Mouse (Mus musculus): ENCODE measurements around the gene Hpcal1.

Gene Hpcal1

DNA sequence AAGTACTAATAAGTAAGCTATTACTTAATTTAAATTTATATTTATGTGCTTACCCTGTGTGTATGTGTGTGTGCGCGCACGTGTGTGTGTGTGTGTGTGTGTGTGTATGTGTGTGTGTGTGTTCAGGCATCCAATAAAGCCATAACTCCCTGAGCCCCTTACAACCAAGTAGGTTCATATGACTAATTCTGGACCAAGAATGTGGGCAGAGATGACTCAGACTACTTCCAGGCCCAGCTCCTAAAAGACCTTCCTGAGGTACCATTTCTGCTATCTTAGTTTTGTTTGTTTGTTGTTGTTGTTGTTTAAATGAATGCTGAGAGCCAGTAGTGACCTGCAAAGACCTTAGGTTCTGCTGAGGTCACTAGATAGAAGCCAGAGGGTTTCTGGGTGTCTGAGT lies 1.7 kb upstream of the Hpcal1 start:
- DNase-seq = no peak

DNA sequence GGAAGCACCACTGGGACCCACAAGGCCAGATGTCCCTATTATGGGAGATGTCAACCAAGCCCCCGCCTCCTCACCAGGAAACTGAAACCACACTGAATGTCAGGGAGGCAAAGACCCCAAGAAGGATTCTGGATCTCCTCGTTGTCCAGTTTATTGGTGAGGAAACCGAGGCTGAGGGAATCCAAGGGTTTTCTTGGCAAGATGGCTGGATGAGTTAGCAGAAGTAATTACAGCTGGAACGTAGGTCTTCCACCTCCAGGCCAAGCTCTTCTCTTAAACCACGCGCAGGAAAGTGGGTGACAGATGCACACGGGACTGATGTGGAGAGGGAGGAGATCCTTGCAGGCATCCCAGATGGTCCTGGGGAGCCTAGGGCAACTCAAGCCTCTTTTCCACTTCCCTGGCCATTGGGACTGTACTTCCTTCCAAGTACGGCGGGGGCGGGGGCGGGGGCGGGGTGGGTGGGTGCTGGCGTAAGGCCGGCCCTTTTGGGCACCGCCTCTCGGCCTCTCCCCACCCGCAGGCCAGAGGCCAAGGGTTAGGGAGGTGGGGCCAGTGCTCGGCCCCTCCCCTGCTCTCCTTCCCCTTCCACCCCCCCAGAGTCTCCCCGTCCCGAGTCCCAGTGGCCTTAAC lies 609 bp upstream of the Hpcal1 start:
- peak; percentile 78 for DNase-seq

DNA sequence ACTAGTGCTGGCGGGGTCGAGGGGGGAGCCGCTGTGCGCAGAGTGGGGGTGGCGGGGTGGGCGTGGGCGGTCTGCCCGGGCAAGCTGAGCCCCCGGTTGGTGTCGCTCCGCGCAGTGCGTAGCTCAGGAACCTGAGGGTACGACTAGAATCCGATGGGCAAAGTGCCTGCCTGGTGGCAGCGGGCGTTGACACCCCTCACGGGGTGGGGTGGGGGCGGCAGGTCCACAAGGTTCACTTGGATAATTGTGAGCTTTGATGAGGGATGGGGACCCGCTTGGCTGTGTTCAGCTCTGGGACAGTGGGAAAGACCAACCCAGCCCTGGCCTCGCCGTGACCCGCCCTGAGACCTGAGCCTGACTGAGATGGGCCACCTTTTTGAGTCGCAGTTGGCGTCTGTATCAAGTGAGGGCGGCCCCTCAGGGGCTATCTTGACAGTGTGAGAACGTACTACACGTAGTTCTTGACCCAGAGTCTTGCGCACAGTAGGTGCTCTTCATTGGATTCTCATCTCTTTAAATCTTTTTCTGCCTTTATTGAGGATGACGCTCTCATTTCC lies 742 bp downstream of the Hpcal1 start:
- DNase-seq = peak; percentile 76

DNA sequence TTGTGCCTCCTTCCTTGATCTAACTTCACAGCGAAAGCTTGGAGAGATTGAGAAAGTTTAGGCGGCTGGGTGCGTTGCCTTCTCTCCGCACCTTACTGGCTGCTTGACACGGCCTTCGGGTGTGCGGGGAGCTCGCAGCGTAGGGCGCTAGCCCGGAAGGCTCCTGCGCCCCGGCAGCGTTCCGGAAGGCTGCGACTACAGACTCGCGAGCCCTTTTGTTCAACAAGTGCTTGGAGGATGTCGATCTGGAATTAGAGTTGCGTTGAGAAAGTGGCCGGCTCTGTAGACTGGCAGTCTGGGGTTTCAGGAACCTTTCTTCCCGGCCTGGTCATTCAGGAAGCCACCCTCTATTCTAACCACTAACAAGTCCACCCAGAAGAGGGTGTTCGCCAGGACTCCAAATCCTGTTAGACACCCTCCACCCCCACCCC lies 1.2 kb downstream of the Hpcal1 start:
- DNase-seq = no peak

DNA sequence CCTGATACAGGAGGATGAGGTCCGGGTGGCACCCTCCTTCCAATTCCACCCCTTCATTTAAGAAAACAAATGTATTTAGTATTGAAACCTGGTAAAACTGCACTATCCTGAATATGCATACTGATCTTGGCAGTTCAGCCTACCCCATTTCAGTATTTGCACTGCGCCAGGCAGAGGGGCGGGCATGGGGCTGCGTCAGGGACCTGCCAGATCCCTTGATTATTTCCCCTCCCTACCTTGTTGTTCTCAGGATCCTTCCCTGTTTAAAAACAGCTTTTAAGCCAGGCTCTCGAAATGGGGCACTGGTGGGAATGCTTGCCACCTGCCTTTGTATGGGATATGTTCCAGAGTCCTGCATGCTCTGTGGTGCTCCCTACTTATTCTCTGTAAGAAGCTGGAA lies 1.7 kb downstream of the Hpcal1 start:
- DNase-seq = peak; percentile 70

DNA sequence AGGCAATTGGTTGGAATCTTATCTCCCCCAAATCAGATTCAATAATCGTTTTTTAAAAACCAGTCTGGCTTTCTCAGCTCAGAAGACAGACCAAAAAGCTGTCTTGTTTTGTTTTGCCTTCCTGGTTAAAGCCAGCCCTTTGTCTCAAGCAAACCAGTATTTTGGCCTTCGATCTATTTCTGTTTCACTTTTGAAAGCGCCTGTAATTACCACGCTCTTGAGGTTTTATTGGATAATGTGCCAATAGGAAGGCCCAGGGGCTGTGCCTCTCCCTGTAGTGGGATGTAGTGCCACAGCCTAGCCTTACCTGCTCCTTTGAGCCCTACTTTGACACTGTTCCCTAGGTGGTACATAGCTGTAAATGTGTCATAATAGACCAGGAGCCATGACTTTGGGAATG lies 2.3 kb downstream of the Hpcal1 start:
- DNase-seq = no peak

DNA sequence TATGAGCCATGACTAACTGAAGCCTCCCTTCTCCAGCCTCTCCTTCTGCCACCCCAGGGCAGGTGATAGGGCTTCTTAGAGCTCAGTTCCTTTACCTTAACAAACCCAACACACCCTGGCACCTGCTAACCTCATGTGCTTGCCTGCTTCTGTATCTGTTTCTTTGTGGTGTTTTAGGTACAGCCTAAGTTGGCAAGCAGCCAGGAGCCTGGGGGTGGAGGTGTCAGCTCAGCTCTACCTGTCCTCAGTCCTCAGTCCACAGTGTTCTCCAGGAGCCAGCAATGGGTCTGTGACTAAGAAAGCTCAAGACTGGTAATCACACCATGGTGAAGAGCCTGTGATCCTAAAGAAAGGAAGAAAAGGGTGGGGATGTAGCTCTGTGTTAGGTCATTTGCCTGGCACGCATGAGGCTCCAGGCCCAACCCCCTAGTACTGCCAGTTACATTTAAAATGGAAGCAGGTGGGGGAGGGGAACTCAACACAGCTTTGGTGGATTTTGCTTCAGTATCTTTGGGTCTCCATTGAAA lies 4.0 kb downstream of the Hpcal1 start:
- peak; percentile 71 for DNase-seq

DNA sequence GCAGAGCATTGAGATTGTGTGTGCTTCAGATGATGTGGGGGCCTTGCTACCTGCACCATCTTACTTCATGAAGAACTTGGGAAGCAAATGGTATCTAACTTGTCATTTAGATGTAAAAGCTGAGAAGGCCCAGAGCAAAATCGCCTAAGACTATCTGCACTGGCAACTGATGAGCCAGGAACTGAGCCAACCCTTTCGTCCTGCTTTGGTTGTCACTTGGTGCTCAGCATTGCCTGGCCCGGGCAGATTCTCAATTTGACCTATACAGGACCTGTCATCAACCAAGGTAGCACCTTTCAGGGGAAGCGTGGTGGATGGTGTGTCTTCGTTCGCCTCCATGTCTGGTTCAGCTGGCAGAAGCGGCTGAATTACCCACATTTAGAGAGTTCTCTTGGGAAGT lies 5.7 kb downstream of the Hpcal1 start:
- DNase-seq = no peak

DNA sequence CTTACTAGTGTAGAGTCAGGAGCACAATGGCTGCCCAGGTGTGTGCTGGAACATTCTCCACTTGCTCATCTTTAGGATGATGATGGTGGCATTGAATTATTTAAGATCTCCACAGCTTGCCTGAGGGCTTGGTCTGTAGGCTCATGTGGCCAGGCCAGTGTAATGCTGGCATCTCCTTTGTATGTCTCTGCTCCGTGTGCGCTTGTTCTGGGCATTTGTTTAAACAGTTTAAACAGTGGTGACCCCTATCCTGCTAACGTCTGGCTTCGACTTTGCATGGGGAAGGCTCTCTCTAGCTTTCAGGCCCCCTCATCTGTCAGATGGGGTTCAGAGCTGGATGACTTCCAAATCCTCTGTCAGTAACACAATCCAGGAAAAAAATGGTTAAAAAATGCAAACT lies 8.3 kb downstream of the Hpcal1 start:
- no peak for DNase-seq

DNA sequence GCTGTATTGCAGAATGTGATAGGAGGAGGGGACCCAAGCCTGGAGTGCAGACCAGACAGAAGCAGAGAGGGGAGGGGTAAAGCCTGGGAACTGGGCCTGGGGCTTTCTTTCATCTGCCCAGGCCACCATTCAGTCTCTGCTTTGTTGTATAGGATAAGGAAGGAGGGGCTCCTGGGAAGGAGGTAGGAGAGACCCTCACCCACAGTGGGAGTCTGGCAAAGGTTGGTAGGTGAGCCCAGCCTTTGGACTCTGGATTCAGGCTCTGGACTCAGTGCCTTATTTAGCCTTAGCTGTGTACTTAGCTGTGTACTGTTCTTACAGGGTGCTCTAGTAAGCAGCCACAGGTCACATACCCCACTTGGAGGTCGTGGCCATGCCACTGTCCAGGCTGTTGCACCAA lies 8.8 kb downstream of the Hpcal1 start:
- no peak for DNase-seq

DNA sequence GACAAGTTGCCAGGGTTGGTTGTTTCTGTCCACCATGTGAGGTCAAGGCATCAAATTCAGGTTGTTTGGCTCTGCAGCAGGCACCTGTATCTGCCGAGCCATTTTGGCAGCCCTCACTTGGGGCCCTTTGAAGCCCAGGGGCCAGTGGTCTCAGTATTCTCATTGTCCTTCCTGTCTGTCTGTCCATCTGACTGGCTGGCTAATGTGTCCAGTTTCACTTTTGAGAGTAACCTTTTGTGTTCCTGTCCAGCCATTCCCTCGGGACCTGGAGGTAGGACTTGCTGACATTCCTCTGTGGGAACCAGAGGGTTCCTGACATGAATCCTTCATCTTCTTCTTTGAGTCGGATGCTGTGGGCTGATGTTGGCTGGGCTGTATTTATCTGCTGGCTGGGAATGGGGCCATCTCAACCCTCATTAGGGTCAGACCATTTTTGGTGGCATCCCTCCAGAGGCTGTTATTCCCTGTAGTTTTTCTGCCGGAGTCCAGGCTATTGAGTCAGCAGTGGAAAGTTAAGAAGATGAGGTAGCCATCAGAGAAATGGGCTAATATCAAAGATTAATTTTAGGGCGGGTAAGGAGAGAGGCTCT lies 10.6 kb downstream of the Hpcal1 start:
- peak; percentile 36 for DNase-seq

DNA sequence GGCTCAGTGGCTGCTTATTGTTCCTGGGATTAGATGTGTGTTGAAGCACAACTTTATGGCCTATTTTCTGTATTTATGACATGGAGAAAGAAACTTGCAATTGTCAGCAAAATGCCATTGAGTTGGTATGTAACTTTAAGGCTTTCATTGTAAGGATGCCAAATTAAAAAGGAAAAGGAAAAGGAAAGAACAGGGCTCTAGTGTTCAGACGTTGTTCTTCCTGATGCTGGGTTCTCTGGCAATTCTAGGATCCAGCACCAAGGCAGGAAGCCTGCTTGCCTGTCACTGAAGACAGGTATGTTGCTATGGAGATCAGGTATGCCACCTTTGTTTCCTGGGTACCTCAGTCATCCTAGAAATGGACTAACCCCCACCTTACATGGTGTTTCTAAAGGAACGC lies 11.1 kb downstream of the Hpcal1 start:
- DNase-seq = no peak

DNA sequence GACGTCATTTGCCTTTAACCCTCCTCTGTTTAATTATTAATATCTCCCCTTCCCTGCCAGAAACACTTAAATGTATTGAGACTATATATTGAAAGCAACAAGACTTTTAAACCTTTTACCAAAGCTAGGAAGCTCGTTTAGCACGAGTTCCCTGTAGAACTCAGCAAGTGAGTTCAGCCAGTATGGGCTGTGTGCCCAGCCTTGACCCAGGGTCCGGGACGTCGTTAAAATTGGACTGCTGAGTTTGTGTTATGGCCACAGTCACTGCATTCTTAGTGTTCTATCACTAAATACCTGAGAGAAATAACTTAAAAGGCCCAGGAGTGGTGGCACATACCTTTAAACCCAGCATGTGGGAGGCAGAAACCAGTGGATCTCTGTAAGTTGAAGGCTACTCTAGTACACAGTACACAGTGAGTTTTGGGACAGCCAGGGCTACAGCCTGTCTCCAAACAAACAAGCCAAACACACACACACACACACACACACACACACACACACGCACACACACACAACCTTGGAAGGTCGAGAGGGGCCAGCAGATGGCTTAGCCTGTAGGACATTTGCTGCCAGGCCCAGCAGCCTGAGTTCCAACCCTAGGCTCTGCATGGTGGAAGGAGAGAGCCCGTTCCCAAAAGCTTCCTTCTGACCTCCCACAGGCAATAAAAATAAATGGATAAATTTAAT lies 11.7 kb downstream of the Hpcal1 start:
- DNase-seq = peak; percentile 84

DNA sequence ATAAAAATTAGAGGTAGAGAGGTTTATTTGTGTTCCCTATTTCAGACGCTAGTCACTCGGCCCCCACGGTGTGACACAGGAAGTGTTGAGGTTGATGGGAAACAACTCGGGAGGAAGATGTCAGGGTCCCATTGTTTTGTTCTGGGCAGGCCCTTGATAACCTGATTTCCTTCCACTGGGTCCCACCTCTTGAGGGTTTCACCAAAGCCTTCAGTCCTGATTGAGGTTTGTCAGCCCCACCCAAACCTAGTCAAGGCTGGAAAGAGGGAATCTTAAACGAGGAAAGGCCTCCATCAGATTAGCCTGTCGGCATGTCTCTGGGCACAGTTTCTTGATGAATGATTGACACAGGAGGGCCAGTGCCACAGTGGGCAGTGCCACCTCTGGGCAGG lies 12.3 kb downstream of the Hpcal1 start:
- DNase-seq = no peak

DNA sequence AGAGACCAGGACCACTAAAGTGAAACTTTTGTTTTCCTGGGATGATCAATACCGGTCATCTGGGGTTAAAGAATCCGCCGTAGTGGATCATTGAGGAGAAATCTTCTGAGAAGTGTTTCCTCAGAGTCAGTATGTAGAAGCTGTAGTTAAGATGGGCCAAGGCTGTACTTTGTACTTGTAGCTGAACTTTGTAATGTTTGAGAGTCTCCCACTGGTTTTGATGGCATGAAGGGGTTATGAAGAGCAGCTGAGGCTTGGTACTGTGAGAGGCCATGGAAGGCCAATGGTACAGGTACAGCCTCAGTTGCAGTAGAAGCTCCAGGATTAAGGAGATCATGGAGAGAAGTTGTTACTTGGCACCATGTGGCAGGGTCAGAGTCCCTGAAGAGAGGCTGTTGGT lies 13.2 kb downstream of the Hpcal1 start:
- no peak for DNase-seq

DNA sequence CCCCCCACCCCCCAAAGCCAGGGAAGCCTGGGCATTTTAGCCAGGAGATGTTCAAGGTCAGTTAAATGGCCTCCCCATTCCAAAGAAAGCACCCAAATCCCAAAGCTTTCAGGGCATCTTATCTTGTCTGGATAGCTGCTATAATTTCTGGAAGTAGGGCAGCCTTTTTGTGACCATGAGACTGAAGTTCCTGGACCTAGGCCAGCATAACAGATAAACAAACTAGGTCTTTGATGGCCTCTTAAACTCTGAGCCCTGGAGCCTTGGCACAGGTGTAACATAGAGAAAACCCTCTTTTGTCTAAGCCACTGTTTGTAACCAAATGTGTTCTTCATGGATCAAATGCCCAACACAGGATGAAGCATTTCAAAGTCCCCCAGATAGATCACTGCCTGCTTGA lies 16.8 kb downstream of the Hpcal1 start:
- DNase-seq = no peak

DNA sequence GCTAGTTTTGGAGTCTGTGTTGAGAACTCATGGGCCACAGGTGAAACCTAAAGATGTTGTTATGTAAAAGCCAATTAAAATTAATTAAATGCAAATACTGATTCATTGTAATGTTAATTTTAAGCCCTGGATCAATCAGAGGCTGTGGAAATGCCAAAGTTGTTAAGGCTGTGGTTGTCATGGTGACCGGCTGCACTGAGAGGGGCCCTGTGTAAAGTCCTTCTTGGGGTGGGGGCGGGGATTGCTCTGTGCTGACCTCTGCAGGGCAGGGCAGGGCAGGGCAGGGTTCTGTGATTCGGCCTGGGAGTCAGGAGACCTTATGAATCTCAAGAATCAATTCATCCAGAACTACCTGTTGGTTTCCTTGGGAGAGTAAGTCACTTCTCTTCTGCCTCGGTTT lies 18.8 kb downstream of the Hpcal1 start:
- no peak for DNase-seq

DNA sequence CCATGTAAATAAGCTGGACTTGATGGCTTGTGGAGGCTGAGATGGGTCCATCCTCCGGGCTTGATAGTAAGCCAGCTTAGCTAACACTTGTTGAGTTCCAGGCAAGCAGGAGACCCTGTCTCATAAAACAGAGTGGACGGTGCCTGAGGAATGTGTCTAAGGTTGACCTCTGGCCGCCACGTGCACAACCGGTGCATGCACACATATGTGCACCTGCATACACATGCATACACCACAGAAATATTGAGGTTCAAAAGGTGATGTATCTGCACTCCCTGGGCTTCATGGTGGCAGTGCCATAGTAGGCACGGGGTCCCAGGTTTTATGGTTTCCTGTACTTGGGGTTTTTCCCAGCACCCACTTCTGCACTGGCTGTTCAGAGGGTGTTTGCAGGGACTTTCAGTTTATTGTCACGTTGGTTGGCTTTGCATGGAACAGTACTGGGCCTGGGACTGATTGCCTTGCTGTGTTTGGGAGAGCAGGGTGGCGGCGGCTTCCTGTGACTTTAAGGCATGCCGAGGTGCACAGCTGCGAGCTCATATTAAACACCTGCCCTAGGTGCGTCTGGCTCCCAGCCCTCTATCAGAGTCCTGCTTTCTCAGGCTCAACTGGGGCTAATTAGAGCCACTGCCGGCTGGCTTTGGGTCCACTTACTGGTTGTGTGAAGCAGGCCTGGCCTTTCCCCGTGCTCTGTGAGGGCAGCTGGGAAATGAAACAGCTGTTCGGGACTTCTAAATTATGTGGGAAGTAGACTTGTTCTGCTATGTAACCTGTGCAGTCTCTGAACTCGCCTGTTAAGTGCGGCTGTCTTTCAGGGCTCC lies 19.5 kb downstream of the Hpcal1 start:
- no peak for DNase-seq

DNA sequence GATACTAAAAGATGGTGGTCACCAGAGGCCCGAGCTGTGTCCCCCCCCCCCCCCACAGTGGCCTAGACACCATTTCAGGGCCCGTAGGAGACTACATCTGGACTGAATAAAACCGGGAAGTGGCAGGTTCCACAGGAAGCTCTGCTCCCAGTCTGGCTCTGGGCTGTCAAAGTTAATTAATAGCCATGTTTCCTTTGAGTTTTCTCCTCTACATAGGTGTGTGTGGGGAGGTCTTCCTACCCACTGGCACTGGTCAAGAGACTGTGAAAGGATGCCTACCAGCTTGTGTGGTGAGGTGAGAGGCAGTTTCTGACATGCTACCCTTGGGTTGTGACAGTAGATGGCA lies 20.1 kb downstream of the Hpcal1 start:
- no peak for DNase-seq

DNA sequence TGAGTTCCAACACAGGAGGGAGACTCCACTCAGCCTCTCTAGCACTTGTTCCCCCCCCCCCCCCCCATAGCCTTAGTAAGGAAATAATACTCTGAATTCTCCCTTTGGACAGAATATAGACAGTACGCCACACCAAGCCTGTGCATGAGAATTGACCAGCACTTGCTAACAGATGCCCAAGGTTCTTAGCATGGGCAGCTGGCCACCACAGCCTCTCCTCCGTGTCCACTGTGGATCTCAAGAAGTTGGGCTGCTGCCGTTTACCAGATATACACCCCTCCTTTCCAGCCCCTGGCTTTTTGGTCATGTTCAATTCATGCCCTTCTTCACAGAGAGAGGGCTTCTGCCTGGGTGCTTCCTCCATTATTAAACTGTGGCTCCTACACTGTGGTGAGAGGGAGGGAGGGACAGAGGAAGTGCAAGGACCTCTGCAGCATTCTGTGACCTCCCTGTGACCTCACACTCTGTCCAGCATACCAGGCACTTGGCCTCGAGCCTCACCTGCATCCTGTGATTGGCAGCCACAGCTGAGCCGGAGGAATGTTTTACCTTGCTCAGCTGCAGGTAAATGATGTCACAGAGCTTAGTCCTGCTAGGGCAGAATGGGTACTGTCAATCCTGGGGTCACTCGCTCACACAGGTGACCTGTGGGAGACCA lies 21.2 kb downstream of the Hpcal1 start:
- no peak for DNase-seq

DNA sequence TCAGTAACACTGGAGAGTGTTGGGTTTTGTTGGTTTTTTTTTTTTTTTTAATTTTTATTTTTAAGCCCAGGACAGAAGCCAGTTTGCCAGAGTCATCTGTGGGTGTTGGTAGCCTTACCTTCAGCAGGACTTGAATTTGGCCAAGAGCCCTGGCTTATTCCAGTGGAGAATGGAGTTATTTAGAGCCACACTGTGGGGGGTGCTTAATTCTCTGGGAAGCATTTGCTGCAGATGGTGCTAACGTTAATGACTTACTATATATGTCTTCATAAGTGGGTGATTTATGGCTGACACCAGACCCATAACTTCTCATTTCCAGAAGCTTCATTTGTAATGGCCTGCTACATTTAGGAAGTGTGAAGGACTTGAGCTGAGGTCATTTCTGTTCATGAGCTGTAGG lies 21.9 kb downstream of the Hpcal1 start:
- peak; percentile 68 for DNase-seq

DNA sequence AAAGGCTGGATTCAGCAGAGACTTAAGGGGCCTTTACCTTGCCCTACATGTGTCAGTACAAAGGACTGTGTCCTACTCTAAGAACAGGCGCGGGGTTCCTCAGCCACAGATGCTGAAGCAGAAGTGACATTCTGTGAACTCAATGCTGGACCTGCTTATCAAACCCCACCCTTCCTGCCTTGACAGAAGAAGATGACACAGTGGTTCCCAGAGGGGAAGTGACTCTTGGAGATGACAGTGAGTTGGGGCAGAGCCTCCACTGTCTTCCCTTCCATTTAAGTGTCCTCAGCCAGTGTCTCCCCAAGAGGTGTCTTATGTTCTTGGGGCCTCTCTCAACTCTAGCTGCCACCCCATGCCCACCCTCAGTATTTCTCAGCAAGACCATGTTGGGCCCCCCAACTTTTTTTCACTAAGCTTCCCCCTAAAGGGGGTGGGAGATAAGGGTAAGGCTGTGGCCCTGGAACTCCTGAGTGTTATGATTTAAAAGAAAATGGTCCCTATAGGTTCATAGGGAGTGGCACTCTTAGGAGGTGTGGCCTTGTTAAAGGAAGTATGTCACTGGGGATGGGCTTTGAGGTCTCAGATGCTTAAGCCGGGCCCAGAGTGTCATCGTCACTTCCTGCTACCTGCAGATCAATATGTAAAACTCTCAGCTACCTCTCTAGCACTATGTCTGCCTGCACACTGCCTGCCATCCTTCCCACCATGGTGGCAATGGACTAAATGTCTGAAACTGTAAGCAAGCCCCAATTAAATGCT lies 25.2 kb downstream of the Hpcal1 start:
- DNase-seq = no peak
